Mouse (Mus musculus) ovary, postnatal 36 days (tissue): ENCODE results near the gene Nemp1.

Source experiments
- DNase-seq: peaks from one replicate; pipeline ENCODE4 v3.0.0; 2022; ENCODE audit warnings: low spot score, mixed read lengths

Gene Nemp1

GRCm38 (mm10) chr10:127666501-127667268, at the start of gene Nemp1:
Gene Nemp1, plus strand, starts transcription at chr10:127666901.
- peak; percentile 92 for DNase-seq

- no peak for DNase-seq
Measured at GRCm38 (mm10) chr10:127617294-127617693, 49.4 kb upstream of the Nemp1 start.

GRCm38 (mm10) chr10:127618173-127618572, 48.5 kb upstream of the Nemp1 start:
- DNase-seq = peak; percentile 31

- DNase-seq = no peak
Measured at GRCm38 (mm10) chr10:127619119-127619721, 47.5 kb upstream of the Nemp1 start.

GRCm38 (mm10) chr10:127619941-127620405, 46.7 kb upstream of the Nemp1 start:
- DNase-seq = peak; percentile 49

GRCm38 (mm10) chr10:127620406-127621190, 46.1 kb upstream of the Nemp1 start, which contains the start of gene Lrp1:
Gene Lrp1, minus strand, starts transcription at chr10:127621148.
- peak; percentile 63 for DNase-seq

GRCm38 (mm10) chr10:127621191-127622056, 45.3 kb upstream of the Nemp1 start:
- DNase-seq = peak; percentile 90

GRCm38 (mm10) chr10:127622057-127622392, 44.7 kb upstream of the Nemp1 start:
- DNase-seq = peak; percentile 77

GRCm38 (mm10) chr10:127622661-127623060, 44.0 kb upstream of the Nemp1 start:
- DNase-seq = no peak

- no peak for DNase-seq
Measured at GRCm38 (mm10) chr10:127623439-127624216, 43.1 kb upstream of the Nemp1 start.

- no peak for DNase-seq
Measured at GRCm38 (mm10) chr10:127626433-127626832, 40.3 kb upstream of the Nemp1 start.

- no peak for DNase-seq
Measured at GRCm38 (mm10) chr10:127631261-127632214, 35.2 kb upstream of the Nemp1 start.

GRCm38 (mm10) chr10:127632668-127633271, 33.9 kb upstream of the Nemp1 start:
- no peak for DNase-seq

- DNase-seq = no peak
Measured at GRCm38 (mm10) chr10:127640421-127640820, 26.3 kb upstream of the Nemp1 start.

GRCm38 (mm10) chr10:127641861-127642771, 24.6 kb upstream of the Nemp1 start:
- peak; percentile 88 for DNase-seq

- peak; percentile 75 for DNase-seq
Measured at GRCm38 (mm10) chr10:127642772-127643552, 23.7 kb upstream of the Nemp1 start, which contains the start of gene Stat6. Gene Stat6, plus strand, starts transcription at chr10:127642986.

- DNase-seq = peak; percentile 78
Measured at GRCm38 (mm10) chr10:127643553-127644238, 23.0 kb upstream of the Nemp1 start.
